Mouse (Mus musculus) CH12.LX (cell line): ENCODE data around the gene Fbxl18. TPM values are rescaled to one million over a fixed set of nuclear protein-coding genes. Genes with fewer than 3 reads are reported as not detected.

Experiments used
- DNase-seq: peaks from one replicate; pipeline ENCODE4 v3.0.0-alpha.2; 2013; ENCODE audit errors: extremely low read depth
- H3K27ac ChIP-seq: 2 replicates; pipeline ENCODE4 v1.5.1; 2012; ENCODE audit warnings: low read depth, mild to moderate bottlenecking, control low read depth, moderate library complexity; ENCODE audit not compliant: insufficient read depth
- H3K27me3 ChIP-seq: replicated peaks from 2 replicates; pipeline ENCODE3; 2012; ENCODE audit warnings: inconsistent platforms
- H3K36me3 ChIP-seq, 2 experiments: replicated peaks in 1 of 2; 2 replicates each; pipeline versions ENCODE3 to v1.6.1; 2012; ENCODE audit warnings: inconsistent platforms in 1 of 2, low read length in 1 of 2, mild to moderate bottlenecking in 1 of 2, mixed read lengths in 1 of 2, moderate library complexity in 1 of 2; ENCODE audit not compliant: control insufficient read depth in 1 of 2, insufficient read depth in 1 of 2
- H3K4me1 ChIP-seq, 2 experiments: 2 replicates each; pipeline ENCODE4 v1.6.1; 2012; ENCODE audit warnings: inconsistent platforms in 1 of 2, moderate library complexity in 1 of 2; ENCODE audit not compliant: insufficient read depth in 2 of 2, control insufficient read depth in 1 of 2
- H3K4me2 ChIP-seq: 2 replicates; pipeline ENCODE4 v1.6.1; 2012; ENCODE audit warnings: low read depth, mild to moderate bottlenecking, control low read depth; ENCODE audit not compliant: poor library complexity, insufficient read depth, severe bottlenecking
- H3K4me3 ChIP-seq, 3 experiments: fragments of 150-350 bp in 1 of 3; sonication (generic) in 1 of 3; replicated peaks in 1 of 3; 2 replicates each; pipeline versions ENCODE3 to v1.5.1; 2011 to 2012; ENCODE audit warnings: low read depth in 2 of 3, low read length in 2 of 3, mild to moderate bottlenecking in 2 of 3, moderate library complexity in 2 of 3, control low read depth in 1 of 3, improper control_type of control experiment in 1 of 3, inconsistent platforms in 1 of 3, mixed read lengths in 1 of 3; ENCODE audit not compliant: poor library complexity in 1 of 3
- H3K79me2 ChIP-seq: replicated peaks from 2 replicates; pipeline ENCODE4 v1.6.1; 2012; ENCODE audit warnings: mild to moderate bottlenecking, moderate library complexity; ENCODE audit not compliant: control insufficient read depth, poor library complexity, insufficient read depth, severe bottlenecking; ENCODE audit errors: extremely low read depth
- H3K9ac ChIP-seq: 2 replicates; pipeline ENCODE4 v1.6.1; 2012; ENCODE audit warnings: low read depth, mild to moderate bottlenecking, control low read depth, moderate library complexity; ENCODE audit not compliant: insufficient read depth
- H3K9me3 ChIP-seq: replicated peaks from 2 replicates; pipeline ENCODE3; 2012; ENCODE audit warnings: low read length, inconsistent platforms, mixed read lengths
- BHLHE40 ChIP-seq: IDR thresholded peaks from 2 replicates; pipeline ENCODE4 v1.6.1; 2011; ENCODE audit warnings: mild to moderate bottlenecking, low read depth, low read length, improper control_type of control experiment
- CHD1 ChIP-seq: IDR thresholded peaks from 2 replicates; pipeline ENCODE4 v1.6.1; 2012; ENCODE audit warnings: low read depth, low read length, improper control_type of control experiment, inconsistent platforms
- CHD2 ChIP-seq: IDR thresholded peaks from 2 replicates; pipeline ENCODE4 v1.6.1; 2011; ENCODE audit warnings: low read length, improper control_type of control experiment
- E2F4 ChIP-seq: IDR thresholded peaks from 2 replicates; pipeline ENCODE4 v1.6.1; 2011; ENCODE audit warnings: low read depth, low read length, improper control_type of control experiment; ENCODE audit not compliant: insufficient replicate concordance
- ELF1 ChIP-seq: IDR thresholded peaks from 2 replicates; pipeline ENCODE4 v1.6.1; 2014; ENCODE audit warnings: low read depth, mild to moderate bottlenecking, inconsistent platforms, low read length, improper control_type of control experiment
- EP300 ChIP-seq: IDR thresholded peaks from 2 replicates; pipeline ENCODE4 v1.6.1; 2011; ENCODE audit warnings: low read length, improper control_type of control experiment
- ETS1 ChIP-seq: conservative IDR thresholded peaks from 2 replicates; pipeline ENCODE4 v1.6.1; 2012; ENCODE audit warnings: low read depth, mild to moderate bottlenecking, inconsistent platforms, low read length, improper control_type of control experiment, moderate library complexity
- GABPA ChIP-seq: IDR thresholded peaks from 2 replicates; pipeline ENCODE4 v1.6.1; 2012; ENCODE audit warnings: low read depth, low read length, improper control_type of control experiment, inconsistent platforms; ENCODE audit not compliant: insufficient replicate concordance
- HCFC1 ChIP-seq: IDR thresholded peaks from 2 replicates; pipeline ENCODE4 v1.6.1; 2012; ENCODE audit warnings: low read depth, mild to moderate bottlenecking, inconsistent platforms, low read length, improper control_type of control experiment
- IRF4 ChIP-seq: IDR thresholded peaks from 2 replicates; pipeline ENCODE4 v1.6.1; 2014; ENCODE audit warnings: low read depth, mild to moderate bottlenecking, inconsistent platforms, low read length, improper control_type of control experiment
- JUN ChIP-seq: IDR thresholded peaks from 2 replicates; pipeline ENCODE4 v1.6.1; 2011; ENCODE audit warnings: low read depth, mild to moderate bottlenecking, low read length, improper control_type of control experiment, moderate library complexity; ENCODE audit not compliant: insufficient read depth
- KAT2A ChIP-seq: IDR thresholded peaks from 2 replicates; pipeline ENCODE4 v1.6.1; 2012; ENCODE audit warnings: low read length, improper control_type of control experiment, inconsistent platforms; ENCODE audit not compliant: insufficient replicate concordance
- MAFK ChIP-seq: IDR thresholded peaks from 2 replicates; pipeline ENCODE4 v1.6.1; 2011; ENCODE audit warnings: low read length, improper control_type of control experiment; ENCODE audit not compliant: insufficient replicate concordance
- MEF2A ChIP-seq: IDR thresholded peaks from 2 replicates; pipeline ENCODE4 v1.6.1; 2014; ENCODE audit warnings: low read depth, mild to moderate bottlenecking, inconsistent platforms, low read length, improper control_type of control experiment, borderline replicate concordance
- MYC ChIP-seq: IDR thresholded peaks from 2 replicates; pipeline ENCODE4 v1.6.1; 2011; ENCODE audit warnings: low read depth, mild to moderate bottlenecking, improper control_type of control experiment, low read length
- NELFE ChIP-seq: IDR thresholded peaks from 2 replicates; pipeline ENCODE4 v1.6.1; 2011; ENCODE audit warnings: low read depth, low read length, improper control_type of control experiment
- NRF1 ChIP-seq: IDR thresholded peaks from 2 replicates; pipeline ENCODE4 v1.6.1; 2014; ENCODE audit warnings: low read depth, mild to moderate bottlenecking, inconsistent platforms, low read length, improper control_type of control experiment, moderate library complexity
- PAX5 ChIP-seq: IDR thresholded peaks from 2 replicates; pipeline ENCODE4 v1.6.1; 2012; ENCODE audit warnings: low read length, inconsistent platforms, mixed read lengths
- POLR2AphosphoS2 ChIP-seq: IDR thresholded peaks from 2 replicates; pipeline ENCODE4 v1.6.1; 2011; ENCODE audit warnings: low read depth, low read length, improper control_type of control experiment
- RAD21 ChIP-seq: IDR thresholded peaks from 2 replicates; pipeline ENCODE4 v1.6.1; 2011; ENCODE audit warnings: low read depth, mild to moderate bottlenecking, low read length, improper control_type of control experiment, moderate library complexity
- RCOR1 ChIP-seq: conservative IDR thresholded peaks from 2 replicates; pipeline ENCODE4 v1.6.1; 2012; ENCODE audit warnings: low read depth, mild to moderate bottlenecking, inconsistent platforms, low read length, improper control_type of control experiment
- SIN3A ChIP-seq: IDR thresholded peaks from 2 replicates; pipeline ENCODE4 v1.6.1; 2012; ENCODE audit warnings: low read length, improper control_type of control experiment, inconsistent platforms
- SMC3 ChIP-seq: IDR thresholded peaks from 2 replicates; pipeline ENCODE4 v1.6.1; 2011; ENCODE audit warnings: low read depth, low read length, improper control_type of control experiment
- TCF12 ChIP-seq: IDR thresholded peaks from 2 replicates; pipeline ENCODE4 v1.6.1; 2014; ENCODE audit warnings: low read depth, mild to moderate bottlenecking, inconsistent platforms, low read length, improper control_type of control experiment
- USF1 ChIP-seq: IDR thresholded peaks from 2 replicates; pipeline ENCODE4 v1.6.1; 2014; ENCODE audit warnings: low read depth, mild to moderate bottlenecking, inconsistent platforms, low read length, improper control_type of control experiment
- USF2 ChIP-seq: conservative IDR thresholded peaks from 2 replicates; pipeline ENCODE4 v1.6.1; 2011; ENCODE audit warnings: low read depth, low read length, improper control_type of control experiment
- ZC3H11A ChIP-seq: IDR thresholded peaks from 2 replicates; pipeline ENCODE4 v1.6.1; 2012; ENCODE audit warnings: low read depth, mild to moderate bottlenecking, inconsistent platforms, low read length, improper control_type of control experiment
- ZKSCAN1 ChIP-seq: IDR thresholded peaks from 2 replicates; pipeline ENCODE4 v1.6.1; 2012; ENCODE audit warnings: low read depth, inconsistent platforms, low read length, improper control_type of control experiment, borderline replicate concordance
- ZMIZ1 ChIP-seq: IDR thresholded peaks from 2 replicates; pipeline ENCODE4 v1.6.1; 2012; ENCODE audit warnings: low read depth, mild to moderate bottlenecking, inconsistent platforms, low read length, improper control_type of control experiment
- ZNF384 ChIP-seq: IDR thresholded peaks from 2 replicates; pipeline ENCODE4 v1.6.1; 2012; ENCODE audit warnings: low read depth, low read length, improper control_type of control experiment, inconsistent platforms
- dilution Hi-C: fragments of 300-500 bp; cut with MboI; formaldehyde crosslinking; loops from 2 replicates; pipeline ENCODE4 v1.14.3; 2020; ENCODE audit warnings: low sequenced_read_pairs; ENCODE audit not compliant: extremely low pct_unique_long_range_greater_than_20kb, extremely low pct_ligation_motif_present
- in situ Hi-C: fragments of 300-500 bp; cut with MboI; formaldehyde crosslinking; loops from 3 replicates; pipeline ENCODE4 v1.14.3; 2019; ENCODE audit warnings: low sequenced_read_pairs, low pct_ligation_motif_present, low pct_unique_long_range_greater_than_20kb, mixed read lengths
- polyA plus RNA-seq: library from polyadenylated mRNA; unstranded; fragments of >175 nt; gene quantifications from 2 replicates; pipeline ENCODE4 v1.2.1, GENCODE M21; 2012; ENCODE audit warnings: low read depth; ENCODE audit not compliant: insufficient read length
- total RNA-seq, 2 experiments: library from RNA; depleted of rRNA; stranded (reverse); fragments of 300-350 nt in 1 of 2; fragments of >200 nt in 1 of 2; gene quantifications; 2 replicates each; pipeline ENCODE4 v1.2.3; 2012 to 2014

The Fbxl18 gene
- total and polyA plus RNA-seq, 3 experiments: 3.7 to 6.4 (median 5.5) TPM

DNA sequence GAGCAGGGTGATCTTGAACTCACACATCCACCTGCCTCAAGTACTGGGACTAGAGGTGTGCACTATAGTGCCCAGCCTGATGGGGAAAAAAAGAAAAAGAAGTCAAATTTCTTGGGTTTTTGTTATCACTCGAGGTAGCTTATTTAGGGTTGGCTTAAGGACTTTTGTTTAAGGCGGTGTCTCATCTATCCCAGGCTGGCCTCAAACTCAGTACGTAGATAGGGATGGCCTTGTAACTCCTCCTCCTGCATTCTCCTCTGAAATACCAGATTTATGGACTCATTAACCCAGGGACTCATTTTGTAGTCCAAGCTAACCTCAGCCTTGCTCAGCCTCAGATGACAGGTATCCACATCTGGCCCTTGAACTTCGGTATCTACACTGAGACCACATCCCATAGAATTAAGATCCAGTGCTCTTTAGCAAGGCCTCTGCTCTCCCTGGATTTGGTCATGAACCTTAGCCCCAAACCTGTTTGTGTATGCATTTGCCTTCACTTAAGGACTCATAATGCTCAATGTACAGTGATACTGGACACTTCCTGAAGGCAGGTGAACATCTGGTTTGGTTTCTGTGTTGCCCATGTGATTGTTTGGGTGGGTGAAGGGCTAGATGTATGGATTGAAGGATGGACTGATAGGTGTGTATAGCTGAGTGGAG lies 6.8 kb upstream of the Fbxl18 start:
- no peak for TF ChIP-seq KAT2A
- no peak for TF ChIP-seq MEF2A
- TF ChIP-seq ETS1: no peak
- no peak for TF ChIP-seq ZC3H11A
- 0 out of 2 replicates have a peak, but pooled peaks have one; percentile 18 for TF ChIP-seq NELFE
- TF ChIP-seq ZMIZ1: peak; percentile 97
- no peak for TF ChIP-seq JUN
- TF ChIP-seq SMC3: no peak; the same call in 1 of the 2 replicates
- TF ChIP-seq RAD21: no peak
- TF ChIP-seq E2F4: no peak
- TF ChIP-seq SIN3A: peak; percentile 8; the same call in 1 of the 2 replicates
- no peak for TF ChIP-seq EP300
- TF ChIP-seq MYC: no peak
- peak; percentile 84 for TF ChIP-seq CHD2
- TF ChIP-seq IRF4: 0 out of 2 replicates have a peak, but pooled peaks have one; percentile 4
- no peak for TF ChIP-seq ZKSCAN1
- TF ChIP-seq MAFK: 0 out of 2 replicates have a peak, but pooled peaks have one; percentile 5
- TF ChIP-seq NRF1: no peak
- no peak for TF ChIP-seq USF1
- no peak for TF ChIP-seq PAX5
- no peak for TF ChIP-seq CHD1
- TF ChIP-seq TCF12: no peak
- no peak for TF ChIP-seq BHLHE40
- TF ChIP-seq GABPA: no peak
- TF ChIP-seq HCFC1: no peak; the same call in 1 of the 2 replicates
- 0 out of 2 replicates have a peak, but pooled peaks have one; percentile 2 for TF ChIP-seq USF2
- no peak for TF ChIP-seq ELF1
- peak; percentile 100 for TF ChIP-seq POLR2AphosphoS2
- 0 out of 2 replicates have a peak, but pooled peaks have one; percentile 37 for TF ChIP-seq RCOR1
- no peak for TF ChIP-seq ZNF384
- TF ChIP-seq, all 38 proteins: peak for 9
- Histone ChIP-seq H3K4me1 (peaks cover 10 to 36% of the 10 kb centered on the region in 2 experiments), H3K9me3 (no peaks in the 10 kb centered on the region), H3K27ac (peak overlapping the region; percentile 35; the same call in 1 of the 2 replicates), H3K27me3 (no peaks in the 10 kb centered on the region), H3K36me3 (peaks cover 54 to 74% of the 10 kb centered on the region in 2 experiments), H3K4me3 (no peak overlapping the region), H3K9ac (no peak overlapping the region), H3K79me2 (peaks cover 32% of the 10 kb centered on the region), H3K4me2 (no peak overlapping the region)
- DNase-seq: peak; percentile 52
- in situ Hi-C loops (no loop called here), dilution Hi-C loops (no loop called here)
